Mouse (Mus musculus): ENCODE data around the gene Pabpc4l.

DNA sequence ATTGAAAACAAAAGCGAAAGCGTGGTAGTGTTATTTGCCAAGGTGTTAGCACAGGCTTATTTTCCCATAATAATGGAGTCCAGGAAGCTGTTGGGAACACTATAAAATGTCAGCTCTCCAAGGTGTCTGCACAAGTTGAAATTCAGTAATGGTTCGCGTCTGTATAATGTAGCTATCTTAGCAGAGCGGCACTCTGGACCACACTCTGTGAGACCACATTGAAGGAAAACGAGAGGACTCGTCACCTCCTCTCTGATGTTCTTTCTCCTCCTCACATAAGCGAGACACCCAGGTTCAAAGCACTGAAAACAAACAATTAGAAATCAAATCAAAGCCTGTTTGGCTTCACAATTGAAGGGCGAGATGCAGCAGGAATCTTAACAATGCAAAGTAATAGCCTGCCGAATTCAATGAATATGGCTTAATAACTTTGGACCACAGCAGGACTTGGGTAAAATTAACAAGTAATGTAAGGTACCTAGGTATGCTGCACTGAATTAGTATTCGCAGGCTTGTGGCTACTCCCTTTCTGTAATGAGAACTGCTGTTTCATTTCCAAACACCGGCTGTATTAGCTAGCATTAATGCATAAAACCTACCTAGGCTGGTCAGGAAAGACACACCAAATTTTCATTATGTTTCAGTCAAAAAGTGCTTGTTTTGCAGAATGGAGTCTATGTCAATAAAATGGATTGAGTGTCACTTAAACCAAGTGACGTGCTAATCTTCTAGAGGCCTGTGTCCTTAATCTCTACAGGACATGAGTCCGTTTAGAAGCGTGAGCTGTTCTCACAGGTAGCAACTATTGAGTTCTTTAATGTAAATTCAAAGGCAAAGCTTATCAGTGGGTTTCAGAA is 42.3 kb upstream of the Pabpc4l start:
- no peak for TF ChIP-seq POLR2A (IDR thresholded peaks at IDR 0.05; ENCODE audit: low read depth, low read length)
- TF ChIP-seq CTCF (conservative IDR thresholded peaks at IDR 0.05; ENCODE audit: insufficient read depth, insufficient read length, low read depth, low read length) = no peak

All from kidney, adult 2 months (tissue).